Comparison of ENCODE assay signal across 8 mouse cellular contexts in genomic region chr11:29173706-29174436, GRCm38 (mm10). TPM values are rescaled to one million over a fixed set of nuclear protein-coding genes. Genes with fewer than 3 reads are reported as not detected.
DNase-seq lines count a peak whose midpoint lies in the region; ATAC-seq and TF ChIP-seq lines count a peak whose summit lies in the region.

No protein-coding gene starts in this region.

- peak overlapping the region; percentile 98 for H3K27ac ChIP-seq in heart, embryonic 13.5 days (replicated peaks)
- peak overlapping the region; percentile 98; the same call in 1 of the 2 replicates for H3K27ac ChIP-seq in forebrain, embryonic 13.5 days
- peak overlapping the region; percentile 98 for H3K27ac ChIP-seq in liver, embryonic 16.5 days (ENCODE audit: low read length)

- H3K4me1 ChIP-seq in heart, embryonic 13.5 days, result peaks cover 14% of the 10 kb centered on the region
- peaks cover 22% of the 10 kb centered on the region for H3K4me1 ChIP-seq in E14TG2a.4 (replicated peaks; ENCODE audit: low read depth, low read length)
- peaks cover 21% of the 10 kb centered on the region for H3K4me1 ChIP-seq in forebrain, embryonic 13.5 days
- peaks cover 6% of the 10 kb centered on the region for H3K4me1 ChIP-seq in liver, embryonic 16.5 days (ENCODE audit: control insufficient read depth, low read depth, low read length)

- TF ChIP-seq CTCF in E14TG2a.4 (conservative IDR thresholded peaks at IDR 0.05; ENCODE audit: low read length), result no peak

- H3K27me3 ChIP-seq in heart, embryonic 13.5 days (replicated peaks), result no peaks in the 10 kb centered on the region
- no peaks in the 10 kb centered on the region for H3K27me3 ChIP-seq in E14TG2a.4 (ENCODE audit: insufficient read depth, low read length)
- no peaks in the 10 kb centered on the region for H3K27me3 ChIP-seq in forebrain, embryonic 13.5 days
- H3K27me3 ChIP-seq in liver, embryonic 16.5 days (ENCODE audit: control insufficient read depth, insufficient read depth, low read depth, low read length), result no peaks in the 10 kb centered on the region

- H3K9me3 ChIP-seq in heart, embryonic 13.5 days, result no peaks in the 10 kb centered on the region
- H3K9me3 ChIP-seq in E14TG2a.4 (ENCODE audit: low read length), result peaks cover 16% of the 10 kb centered on the region
- H3K9me3 ChIP-seq in forebrain, embryonic 13.5 days (replicated peaks), result no peaks in the 10 kb centered on the region
- H3K9me3 ChIP-seq in liver, embryonic 16.5 days (replicated peaks; ENCODE audit: control insufficient read depth, low read length), result no peaks in the 10 kb centered on the region

- H3K4me3 ChIP-seq in heart, embryonic 13.5 days, result peak overlapping the region; percentile 88
- peak overlapping the region; percentile 100 for H3K4me3 ChIP-seq in E14TG2a.4 (replicated peaks; ENCODE audit: low read length)
- H3K4me3 ChIP-seq in forebrain, embryonic 13.5 days, result peak overlapping the region; percentile 81
- H3K4me3 ChIP-seq in liver, embryonic 16.5 days (ENCODE audit: low read depth, low read length), result peak overlapping the region; percentile 99

- 6% methylated on average over 13 of the region's 13 CpGs for WGBS in heart, embryonic 13.5 days
- 5% methylated on average over 13 of the region's 13 CpGs for WGBS in forebrain, embryonic 13.5 days
- 2% methylated on average over 13 of the region's 13 CpGs for WGBS in liver, embryonic 16.5 days (ENCODE audit: insufficient replicate concordance)

- intact Hi-C loops in heart, postnatal 25 days (cut with DNase I), result no loop called here

- ATAC-seq in heart, embryonic 13.5 days (ENCODE audit: extremely low read depth, insufficient number of reproducible peaks, low FRiP score, low TSS enrichment), result no peak
- ATAC-seq in forebrain, embryonic 13.5 days, result no peak
- ATAC-seq in liver, embryonic 16.5 days (ENCODE audit: low read depth), result no peak

- peak overlapping the region; percentile 99 for H3K9ac ChIP-seq in heart, embryonic 13.5 days
- H3K9ac ChIP-seq in forebrain, embryonic 13.5 days, result peak overlapping the region; percentile 97
- peak overlapping the region; percentile 99 for H3K9ac ChIP-seq in liver, embryonic 16.5 days (ENCODE audit: low read depth, low read length)

- H3K4me2 ChIP-seq in heart, embryonic 13.5 days, result peak overlapping the region; percentile 97
- H3K4me2 ChIP-seq in forebrain, embryonic 13.5 days, result peak overlapping the region; percentile 85
- H3K4me2 ChIP-seq in liver, embryonic 16.5 days (ENCODE audit: low read depth, low read length), result peak overlapping the region; percentile 64

- H3K36me3 ChIP-seq in heart, embryonic 13.5 days, result peaks cover 6% of the 10 kb centered on the region
- H3K36me3 ChIP-seq in E14TG2a.4 (ENCODE audit: insufficient read depth, low read length), result peaks cover 9% of the 10 kb centered on the region
- H3K36me3 ChIP-seq in forebrain, embryonic 13.5 days (ENCODE audit: poor library complexity, severe bottlenecking), result no peaks in the 10 kb centered on the region
- peaks cover 2% of the 10 kb centered on the region; the same call in 1 of the 2 replicates for H3K36me3 ChIP-seq in liver, embryonic 16.5 days (ENCODE audit: control insufficient read depth, insufficient read depth)

- DNase-seq in heart, postnatal 25 days (ENCODE audit: low spot score), result no peak
- no peak for DNase-seq in retina, embryonic 14.5 days (ENCODE audit: low spot score)
- no peak for DNase-seq in cerebellum, adult 18-20 months
- no peak for DNase-seq in ovary, postnatal 36 days (ENCODE audit: low spot score)

RNA-seq across cellular contexts. Expression of gene Ppp4r3b, which starts 1.2 kb away (rescaled TPM):
- polyA plus RNA-seq in heart, embryonic 13.5 days (2015; fragmentation: Nextera tagmentation; extraction: Ambion mirVana), result 41.1 and 43.5 TPM in 2 replicates
- 10 to 100 TPM; 32.8 to 33.2 TPM for total RNA-seq in heart, postnatal 25 days (2021)
- 104 and 110 TPM in 2 replicates for polyA plus RNA-seq in forebrain, embryonic 13.5 days (2015; fragmentation: Nextera tagmentation; extraction: Ambion mirVana)
- 36.3 and 38.0 TPM in 2 replicates for polyA plus RNA-seq in liver, embryonic 16.5 days (2015; fragmentation: Nextera tagmentation; extraction: Ambion mirVana)

RNA-seq across cellular contexts. Expression of gene Pnpt1, which starts 43.3 kb away (rescaled TPM):
- 34.8 and 38.6 TPM in 2 replicates for polyA plus RNA-seq in heart, embryonic 13.5 days (2015; fragmentation: Nextera tagmentation; extraction: Ambion mirVana)
- total RNA-seq in heart, postnatal 25 days (2021), result 10 to 100 TPM; 29.1 to 31.8 TPM
- 30.4 and 31.5 TPM in 2 replicates for polyA plus RNA-seq in forebrain, embryonic 13.5 days (2015; fragmentation: Nextera tagmentation; extraction: Ambion mirVana)
- 21.8 and 25.0 TPM in 2 replicates for polyA plus RNA-seq in liver, embryonic 16.5 days (2015; fragmentation: Nextera tagmentation; extraction: Ambion mirVana)
